Mouse (Mus musculus) heart, adult 2 months (tissue): ENCODE data around the gene Sucla2. TPM values are rescaled to one million over a fixed set of nuclear protein-coding genes. Genes with fewer than 3 reads are reported as not detected.
A peak's percentile ranks its signal among the peaks of the same experiment; 100 is the strongest.

Source experiments
- DNase-seq, 2 experiments: peaks; one replicate each; pipeline ENCODE4 v3.0.0; 2021
- H3K27ac ChIP-seq: fragments of 200-600 bp; 2 replicates; pipeline ENCODE4 v1.8.1; 2022
- H3K27me3 ChIP-seq: fragments of 200-500 bp; 2 replicates; pipeline ENCODE4 v1.6.1; 2012; ENCODE audit warnings: mild to moderate bottlenecking, low read length, inconsistent platforms, mixed read lengths; ENCODE audit not compliant: control insufficient read depth, insufficient read depth
- H3K36me3 ChIP-seq: fragments of 200-500 bp; 2 replicates; pipeline ENCODE4 v1.6.1; 2012; ENCODE audit warnings: low read length, inconsistent platforms; ENCODE audit not compliant: control insufficient read depth, insufficient read depth
- H3K4me1 ChIP-seq: fragments of 200-500 bp; 2 replicates; pipeline ENCODE4 v1.6.1; 2011; ENCODE audit warnings: low read length; ENCODE audit not compliant: control insufficient read depth, insufficient read depth
- H3K4me3 ChIP-seq: fragments of 200-600 bp; 2 replicates; pipeline ENCODE4 v1.8.1; 2022
- H3K79me2 ChIP-seq: fragments of 200-500 bp; replicated peaks from 2 replicates; pipeline ENCODE4 v1.6.1; 2012; ENCODE audit warnings: mild to moderate bottlenecking, inconsistent platforms, low read length, moderate library complexity, mixed read lengths; ENCODE audit not compliant: control insufficient read depth, insufficient read depth
- H3K9ac ChIP-seq: fragments of 200-500 bp; 2 replicates; pipeline ENCODE4 v1.6.1; 2012; ENCODE audit warnings: low read depth, mild to moderate bottlenecking, control low read depth, inconsistent platforms, low read length, mixed read lengths
- CTCF ChIP-seq: fragments of 200-600 bp; IDR thresholded peaks from 2 replicates; pipeline ENCODE4 v1.8.1; 2022; ENCODE audit warnings: antibody characterized with exemption, mild to moderate bottlenecking, moderate library complexity
- EP300 ChIP-seq: fragments of 200-500 bp; IDR thresholded peaks from 2 replicates; pipeline ENCODE4 v1.6.1; 2011; ENCODE audit warnings: low read depth, low read length, control low read depth; ENCODE audit not compliant: insufficient read depth
- POLR2A ChIP-seq: fragments of 200-500 bp; IDR thresholded peaks from 2 replicates; pipeline ENCODE4 v1.6.1; 2011; ENCODE audit warnings: mild to moderate bottlenecking, low read depth, low read length, control low read depth; ENCODE audit not compliant: insufficient read depth
- WGBS: fragments of 180-500 bp; shearing (Covaris S2); methylation state at CpG from one replicate; pipeline ENCODE4 v1.1.7; 2018; 5-methylcytosine and 5-hydroxymethylcytosine counted together
- intact Hi-C: fragments of 180-260 bp; cut with DNase I; formaldehyde crosslinking; loops from one replicate; pipeline ENCODE4 v1.15.1; 2025
- polyA plus RNA-seq: library from polyadenylated mRNA; depleted of rRNA; stranded (reverse); fragments of >200 nt; gene quantifications from 2 replicates; pipeline ENCODE4 v1.2.3, GENCODE M21; 2012; rRNA removed
- total RNA-seq, 2 experiments: library from RNA; stranded (reverse); gene quantifications; 2 replicates each; pipeline ENCODE4 v1.2.3; 2021

Gene Sucla2
- total and polyA plus RNA-seq, 3 experiments, result 125 to 811 (median 693) TPM

DNA sequence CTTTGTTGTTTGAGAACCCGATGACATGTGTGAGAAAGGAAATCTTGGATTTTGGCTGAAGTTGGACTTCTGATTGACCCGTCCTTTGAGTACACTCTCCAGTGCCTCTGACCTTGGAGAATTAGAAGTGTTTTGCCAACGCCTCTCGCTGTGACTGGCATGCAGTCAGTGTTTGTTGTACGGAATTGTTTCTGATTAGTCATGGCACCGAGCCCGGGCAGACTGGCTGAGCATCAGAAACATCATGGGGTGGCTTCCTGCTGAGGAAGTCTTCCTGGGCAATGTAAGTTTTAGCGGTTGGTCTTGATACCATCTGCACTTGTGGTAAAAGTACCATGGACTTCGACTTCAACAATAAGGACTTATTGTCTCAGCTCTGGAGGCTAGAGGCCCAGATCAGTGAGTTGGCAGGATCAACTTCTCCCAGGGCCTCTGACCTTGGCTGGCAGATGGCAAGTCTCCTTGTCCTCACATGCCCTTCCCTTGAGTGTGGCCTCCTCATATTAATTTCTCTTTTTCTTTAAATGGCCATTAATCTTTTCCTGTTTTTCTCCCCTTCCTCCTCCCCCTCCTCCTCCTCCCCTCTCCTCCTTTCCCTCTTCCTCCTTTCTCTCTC is 107.6 kb downstream of the Sucla2 start:
- Histone ChIP-seq H3K9ac (no peak overlapping the region), H3K36me3 (peaks cover 2% of the 10 kb centered on the region; the same call in 1 of the 2 replicates), H3K4me1 (peaks cover 2% of the 10 kb centered on the region; the same call in 1 of the 2 replicates), H3K4me3 (no peak overlapping the region), H3K27me3 (peaks cover 2% of the 10 kb centered on the region; the same call in 1 of the 2 replicates), H3K27ac (peak overlapping the region; percentile 86), H3K79me2 (no peaks in the 10 kb centered on the region)
- WGBS, result 26% methylated on average over 9 of the region's 9 CpGs
- DNase-seq, result peak; percentile 62 to 81
- intact Hi-C loops, result no loop called here
- TF ChIP-seq POLR2A (0 out of 2 replicates have a peak, but pooled peaks have one; percentile 13), CTCF (no peak), EP300 (peak; percentile 86)

DNA sequence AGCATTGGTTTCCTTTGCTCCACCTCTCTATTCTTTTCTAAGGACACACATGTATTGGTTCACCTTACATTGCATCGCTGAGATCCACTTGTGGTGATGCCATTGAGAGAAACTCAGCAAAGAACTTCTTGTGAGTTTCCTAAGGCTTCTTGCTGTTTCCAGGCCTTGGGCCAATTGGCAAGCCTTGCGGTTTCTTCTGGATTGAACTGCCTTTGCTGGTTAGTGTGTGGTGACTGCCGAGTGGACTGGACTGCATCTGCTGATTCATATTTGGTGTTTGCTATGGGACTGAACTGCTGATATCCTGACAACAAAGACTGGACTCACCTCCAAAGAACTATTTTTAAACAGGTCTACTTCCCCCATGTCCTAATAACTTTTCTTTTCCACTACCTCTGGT is 109.2 kb downstream of the Sucla2 start:
- Histone ChIP-seq H3K36me3 (peaks cover 2% of the 10 kb centered on the region; the same call in 1 of the 2 replicates), H3K4me1 (peaks cover 2% of the 10 kb centered on the region; the same call in 1 of the 2 replicates), H3K4me3 (no peak overlapping the region), H3K79me2 (no peaks in the 10 kb centered on the region), H3K27ac (no peak overlapping the region), H3K27me3 (peaks cover 2% of the 10 kb centered on the region; the same call in 1 of the 2 replicates), H3K9ac (no peak overlapping the region)
- DNase-seq, result no peak
- TF ChIP-seq CTCF (no peak), POLR2A (no peak), EP300 (no peak)
- intact Hi-C loops, result no loop called here
- 67% methylated on average over 3 of the region's 3 CpGs for WGBS

DNA sequence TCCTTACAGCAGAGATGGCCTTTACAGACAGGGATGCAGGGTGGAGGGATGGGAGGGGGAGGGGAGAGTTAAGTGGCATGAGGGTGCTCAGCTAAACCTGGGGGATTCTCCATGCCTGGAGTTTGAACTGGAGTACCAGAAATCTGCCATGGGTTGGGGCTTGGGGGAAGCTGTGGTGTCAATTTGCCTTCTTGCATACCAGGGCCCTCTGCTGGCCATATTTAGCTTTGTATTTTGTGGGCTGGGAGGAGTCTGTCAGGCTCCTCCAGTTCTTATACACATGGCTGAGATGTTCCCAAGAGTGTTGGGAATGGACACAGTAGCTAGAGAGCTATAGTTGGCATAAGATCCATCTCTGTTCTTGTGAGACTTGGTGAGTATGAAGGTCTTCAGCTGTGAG is 112.3 kb downstream of the Sucla2 start:
- Histone ChIP-seq H3K27ac (no peak overlapping the region), H3K27me3 (no peaks in the 10 kb centered on the region), H3K36me3 (no peaks in the 10 kb centered on the region), H3K4me1 (peaks cover 2% of the 10 kb centered on the region; the same call in 1 of the 2 replicates), H3K4me3 (no peak overlapping the region), H3K79me2 (no peaks in the 10 kb centered on the region), H3K9ac (no peak overlapping the region)
- DNase-seq, result no peak
- no peak for TF ChIP-seq EP300
- 0 out of 2 replicates have a peak, but pooled peaks have one; percentile 7 for TF ChIP-seq CTCF
- intact Hi-C loops, result no loop called here

Other genes starting within 250 kb of the Sucla2 start
- 10 to 100 TPM; 18.2 to 19.2 TPM for gene Rb1, start 199.5 kb upstream of the Sucla2 start, total RNA-seq
- gene Rb1, start 199.5 kb upstream of the Sucla2 start, polyA plus RNA-seq, result 5.1 and 9.6 TPM in 2 replicates
- 100 to 1,000 TPM; 724 to 814 TPM for gene Itm2b, start 140.0 kb upstream of the Sucla2 start, total RNA-seq
- gene Itm2b, start 140.0 kb upstream of the Sucla2 start, polyA plus RNA-seq, result 771 and 1,125 TPM in 2 replicates
- 10 to 100 TPM; 19.5 to 23.5 TPM for gene Med4, start 15.3 kb upstream of the Sucla2 start, total RNA-seq
- 12.5 and 18.2 TPM in 2 replicates for gene Med4, start 15.3 kb upstream of the Sucla2 start, polyA plus RNA-seq
- 1 to 10 TPM; 7.3 to 8.6 TPM for gene Nudt15, start 22.9 kb downstream of the Sucla2 start, total RNA-seq
- gene Nudt15, start 22.9 kb downstream of the Sucla2 start, polyA plus RNA-seq, result 3.2 and 5.9 TPM in 2 replicates
- not detected for gene Gm21750, start 135.9 kb downstream of the Sucla2 start, total RNA-seq
- not detected in 2 replicates for gene Gm21750, start 135.9 kb downstream of the Sucla2 start, polyA plus RNA-seq